Mouse (Mus musculus) heart, embryonic 16.5 days (tissue): ENCODE data around the gene Gm21973. TPM values are rescaled to one million over a fixed set of nuclear protein-coding genes. Genes with fewer than 3 reads are reported as not detected.

Experiments used
- ATAC-seq: fragments of 200-750 bp; cut with Nextera tagmentation; replicated peaks from 2 replicates; pipeline ENCODE4 v1.8.0; 2017; ENCODE audit warnings: moderate number of reproducible peaks; ENCODE audit not compliant: insufficient read depth, low FRiP score; ENCODE audit errors: extremely low read depth
- H3K27ac ChIP-seq: fragments of 300-500 bp; sonication (generic); 2 replicates; pipeline ENCODE4 v1.5.1; 2014; ENCODE audit warnings: mild to moderate bottlenecking, low read length, control low read depth, moderate library complexity
- H3K27me3 ChIP-seq: fragments of 300-500 bp; sonication (generic); 2 replicates; pipeline ENCODE4 v1.6.1; 2014; ENCODE audit warnings: low read length, mixed read lengths; ENCODE audit not compliant: control insufficient read depth, insufficient read depth
- H3K36me3 ChIP-seq: fragments of 300-500 bp; sonication (generic); 2 replicates; pipeline ENCODE4 v1.6.1; 2014; ENCODE audit not compliant: control insufficient read depth, insufficient read depth
- H3K4me1 ChIP-seq: fragments of 300-500 bp; sonication (generic); 2 replicates; pipeline ENCODE4 v1.6.1; 2014; ENCODE audit warnings: low read length, mixed read lengths; ENCODE audit not compliant: control insufficient read depth, insufficient read depth
- H3K4me2 ChIP-seq: fragments of 300-500 bp; sonication (generic); 2 replicates; pipeline ENCODE4 v1.6.1; 2014; ENCODE audit warnings: low read depth, mild to moderate bottlenecking, control low read depth, low read length
- H3K4me3 ChIP-seq: fragments of 300-500 bp; sonication (generic); 2 replicates; pipeline ENCODE4 v1.5.1; 2014; ENCODE audit warnings: mild to moderate bottlenecking, control low read depth, low read length
- H3K9ac ChIP-seq: fragments of 300-500 bp; sonication (generic); 2 replicates; pipeline ENCODE4 v1.6.1; 2014; ENCODE audit warnings: low read length, control low read depth
- H3K9me3 ChIP-seq: fragments of 300-500 bp; sonication (generic); replicated peaks from 2 replicates; pipeline ENCODE4 v1.6.1; 2016; ENCODE audit warnings: low read length; ENCODE audit not compliant: control insufficient read depth
- WGBS: fragments of 180-500 bp; shearing (Covaris S2); extraction: QIAGEN DNeasy Blood & Tissue Kit; methylation state at CpG from one replicate; pipeline ENCODE4 v1.1.7; 2014; 5-methylcytosine and 5-hydroxymethylcytosine counted together
- polyA plus RNA-seq: library from polyadenylated mRNA; unstranded; fragments of >200 nt; fragmentation: Nextera tagmentation; extraction: Ambion mirVana; gene quantifications from 2 replicates; pipeline ENCODE4 v1.2.1, GENCODE M21; 2015

The Gm21973 gene
- polyA plus RNA-seq, 1 experiment from 2014 or later, result not detected

- 90% methylated on average over 4 of the region's 4 CpGs for whole genome bisulfite sequencing
Observed at GRCm38 (mm10) chr15:10378338-10378959, 53.3 kb downstream of the Gm21973 start.

GRCm38 (mm10) chr15:10379757-10380458 is 54.7 kb downstream of the Gm21973 start:
- Histone ChIP-seq H3K36me3 (no peaks in the 10 kb centered on the region), H3K27me3 (no peaks in the 10 kb centered on the region), H3K4me1 (peaks cover 6% of the 10 kb centered on the region; the same call in 1 of the 2 replicates), H3K27ac (no peak overlapping the region), H3K4me2 (no peak overlapping the region), H3K9me3 (no peaks in the 10 kb centered on the region), H3K9ac (no peak overlapping the region), H3K4me3 (no peak overlapping the region)
- ATAC-seq, result no peak
- WGBS, result 86% methylated on average over 3 of the region's 3 CpGs

More at GRCm38 (mm10) chr15:10378338-10378959, 53.3 kb downstream of the Gm21973 start:
- Histone ChIP-seq H3K9ac (no peak overlapping the region), H3K27me3 (no peaks in the 10 kb centered on the region), H3K36me3 (no peaks in the 10 kb centered on the region), H3K4me1 (peaks cover 6% of the 10 kb centered on the region; the same call in 1 of the 2 replicates), H3K4me3 (no peak overlapping the region), H3K9me3 (no peaks in the 10 kb centered on the region), H3K4me2 (no peak overlapping the region), H3K27ac (no peak overlapping the region)
- ATAC-seq, result no peak

GRCm38 (mm10) chr15:10387263-10387662 is 62.1 kb downstream of the Gm21973 start:
- H3K27me3 ChIP-seq, result no peaks in the 10 kb centered on the region
- no peak overlapping the region for H3K4me3 ChIP-seq
- no peaks in the 10 kb centered on the region for H3K36me3 ChIP-seq
- ATAC-seq, result no peak
- H3K4me1 ChIP-seq, result 0 out of 2 replicates have a peak, but pooled peaks cover 2% of the 10 kb centered on the region
- H3K27ac ChIP-seq, result no peak overlapping the region
- H3K4me2 ChIP-seq, result no peak overlapping the region
- no peak overlapping the region for H3K9ac ChIP-seq
- 83% methylated on average over 2 of the region's 2 CpGs for WGBS
- no peaks in the 10 kb centered on the region for H3K9me3 ChIP-seq

GRCm38 (mm10) chr15:10399795-10400194 is 74.6 kb downstream of the Gm21973 start:
- Histone ChIP-seq H3K27me3 (no peaks in the 10 kb centered on the region), H3K36me3 (no peaks in the 10 kb centered on the region), H3K9me3 (no peaks in the 10 kb centered on the region), H3K9ac (no peak overlapping the region), H3K4me1 (no peaks in the 10 kb centered on the region), H3K27ac (no peak overlapping the region), H3K4me3 (no peak overlapping the region), H3K4me2 (no peak overlapping the region)
- 49% methylated on average over 2 of the region's 2 CpGs for WGBS
- no peak for ATAC-seq

GRCm38 (mm10) chr15:10400415-10400814 is 75.2 kb downstream of the Gm21973 start:
- no peak for ATAC-seq
- Histone ChIP-seq H3K4me3 (no peak overlapping the region), H3K36me3 (no peaks in the 10 kb centered on the region), H3K4me2 (no peak overlapping the region), H3K9me3 (no peaks in the 10 kb centered on the region), H3K27me3 (no peaks in the 10 kb centered on the region), H3K9ac (no peak overlapping the region), H3K4me1 (no peaks in the 10 kb centered on the region), H3K27ac (no peak overlapping the region)
- 61% methylated on average over 3 of the region's 3 CpGs for WGBS

- Histone ChIP-seq H3K9me3 (no peaks in the 10 kb centered on the region), H3K4me3 (no peak overlapping the region), H3K27me3 (no peaks in the 10 kb centered on the region), H3K27ac (no peak overlapping the region), H3K9ac (no peak overlapping the region), H3K4me1 (no peaks in the 10 kb centered on the region), H3K4me2 (no peak overlapping the region), H3K36me3 (no peaks in the 10 kb centered on the region)
- 77% methylated on average over 3 of the region's 3 CpGs for WGBS
- ATAC-seq, result no peak
Observed at GRCm38 (mm10) chr15:10409842-10410241, 84.7 kb downstream of the Gm21973 start.

GRCm38 (mm10) chr15:10410881-10411280 is 85.7 kb downstream of the Gm21973 start:
- H3K4me3 ChIP-seq, result no peak overlapping the region
- ATAC-seq, result no peak
- 78% methylated on average over 2 of the region's 2 CpGs for WGBS

GRCm38 (mm10) chr15:10413656-10414055 is 88.5 kb downstream of the Gm21973 start:
- WGBS, result 85% methylated on average over 6 of the region's 6 CpGs
- Histone ChIP-seq H3K36me3 (no peaks in the 10 kb centered on the region), H3K4me1 (no peaks in the 10 kb centered on the region), H3K4me2 (no peak overlapping the region), H3K4me3 (no peak overlapping the region), H3K9me3 (no peaks in the 10 kb centered on the region), H3K27me3 (no peaks in the 10 kb centered on the region), H3K9ac (no peak overlapping the region), H3K27ac (no peak overlapping the region)
- no peak for ATAC-seq

More at GRCm38 (mm10) chr15:10410881-10411280, 85.7 kb downstream of the Gm21973 start:
- Histone ChIP-seq H3K9me3 (no peaks in the 10 kb centered on the region), H3K27me3 (no peaks in the 10 kb centered on the region), H3K36me3 (no peaks in the 10 kb centered on the region), H3K4me1 (no peaks in the 10 kb centered on the region), H3K4me2 (no peak overlapping the region), H3K27ac (no peak overlapping the region), H3K9ac (no peak overlapping the region)

- Histone ChIP-seq H3K4me3 (no peak overlapping the region), H3K36me3 (no peaks in the 10 kb centered on the region), H3K9me3 (no peaks in the 10 kb centered on the region), H3K27ac (no peak overlapping the region), H3K4me1 (no peaks in the 10 kb centered on the region), H3K4me2 (no peak overlapping the region), H3K9ac (no peak overlapping the region), H3K27me3 (no peaks in the 10 kb centered on the region)
- no peak for ATAC-seq
- WGBS, result 33% methylated on average over 7 of the region's 7 CpGs
Observed at GRCm38 (mm10) chr15:10421138-10421784, 96.1 kb downstream of the Gm21973 start.
